Mouse (Mus musculus): Measurements from ENCODE around the gene Bmp6. TPM values are rescaled to one million over a fixed set of nuclear protein-coding genes. Genes with fewer than 3 reads are reported as not detected.

Bmp6 gene
- total RNA-seq (2023) = not detected

DNA sequence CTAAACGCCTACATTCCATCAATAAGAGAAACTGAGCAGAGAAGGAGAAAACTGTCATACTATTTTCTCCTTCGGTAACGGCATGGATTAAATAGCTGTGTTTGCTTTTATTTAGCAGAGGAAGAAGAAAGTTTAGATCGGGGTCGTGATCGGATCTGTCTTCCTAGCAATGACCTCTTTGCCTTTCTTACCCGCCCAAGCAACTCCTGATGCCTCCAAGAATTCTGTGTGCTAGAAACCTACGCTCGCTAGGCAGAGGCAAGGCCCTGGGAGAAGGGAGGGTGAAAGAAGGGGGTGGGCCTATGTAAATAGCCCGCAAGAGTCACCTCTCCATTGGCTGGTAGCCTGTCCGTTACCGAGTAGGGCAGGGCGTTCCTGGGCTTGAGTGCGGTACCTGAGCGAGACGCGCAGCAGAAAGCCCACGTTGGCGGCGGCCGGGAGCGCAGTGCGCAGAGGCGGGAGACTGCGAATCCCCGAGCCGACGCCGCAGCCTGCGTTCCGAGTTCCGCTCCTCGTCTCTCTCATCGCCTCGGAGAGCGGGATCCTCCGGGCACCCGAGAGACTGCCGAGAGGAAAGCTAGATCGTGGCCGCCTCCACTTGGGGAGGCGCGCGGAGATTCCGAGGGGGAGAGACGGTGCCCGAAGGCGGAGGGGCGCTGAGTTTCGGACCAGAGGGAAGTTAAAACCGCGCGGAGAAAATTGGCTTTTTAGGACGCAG, at the start of gene Bmp6:
Bmp6 (plus strand) TSS at position 395 of the 718 bp plus-strand sequence.

DNA sequence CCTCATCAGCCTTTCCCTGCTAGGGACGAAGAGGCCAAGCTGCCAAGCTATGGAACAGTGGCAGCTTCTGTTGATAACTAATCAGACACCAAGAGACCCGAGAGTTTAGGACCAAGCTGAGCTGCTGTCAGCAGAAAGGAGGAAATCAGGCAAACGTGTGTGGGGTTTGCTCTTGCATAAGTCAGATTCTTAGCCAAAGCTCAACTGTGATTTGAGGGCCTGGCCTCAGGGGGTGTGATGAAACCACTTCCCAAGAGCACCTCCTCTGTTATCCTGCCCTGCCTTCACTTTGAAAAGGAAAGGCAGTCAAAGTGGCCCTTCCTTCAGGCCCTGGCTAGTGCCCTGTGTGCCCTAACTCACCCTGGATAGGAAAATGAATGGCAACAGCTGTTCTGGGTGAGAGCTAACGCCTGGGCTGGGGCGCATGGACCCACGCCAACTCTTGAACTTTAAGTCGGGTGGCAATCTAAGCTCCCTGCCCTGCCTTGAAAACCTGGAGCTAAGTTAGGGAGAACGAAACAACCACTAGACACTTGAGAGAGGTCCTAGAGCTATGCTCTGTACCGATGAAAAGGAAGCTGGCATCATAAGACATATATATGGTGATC, 183.9 kb downstream of the Bmp6 start, which contains the start of gene Txndc5:
Txndc5 (minus strand) TSS at position 138 of the 608 bp plus-strand sequence.

Other genes starting within 250 kb of the Bmp6 start
- gene Dsp, start 193.8 kb upstream of the Bmp6 start, total RNA-seq (2023) = not detected
- 56.4 TPM for gene Snrnp48, start 140.2 kb upstream of the Bmp6 start, total RNA-seq (2023)
- gene Txndc5, start 183.7 kb downstream of the Bmp6 start, total RNA-seq (2023) = 38.0 TPM